Mouse (Mus musculus): ENCODE measurements around the gene Ss18l1. TPM values are rescaled to one million over a fixed set of nuclear protein-coding genes. Genes with fewer than 3 reads are reported as not detected.

The Ss18l1 gene
- total and polyA plus RNA-seq, 3 experiments: 2.0 to 3.0 (median 2.1) TPM

DNA sequence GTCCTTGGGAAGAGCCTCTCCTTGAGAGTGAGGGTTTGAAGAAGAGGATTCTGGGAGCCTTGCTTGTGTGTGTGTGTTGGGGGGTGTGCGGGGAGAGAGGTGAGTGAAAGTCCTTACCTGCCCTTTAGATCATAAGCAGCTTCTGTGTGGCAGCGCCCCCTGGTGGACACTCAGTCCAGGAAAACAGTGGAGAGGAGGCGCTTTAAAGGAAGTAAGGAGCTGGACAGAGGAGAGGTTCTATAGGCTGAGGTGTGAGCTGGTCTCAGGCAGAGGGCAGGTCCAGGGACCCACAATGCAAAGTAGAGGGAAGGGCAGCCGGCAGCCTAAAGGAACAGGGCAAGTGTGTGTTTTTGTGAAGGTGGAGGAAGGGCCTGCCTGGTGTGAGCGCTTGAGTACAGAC is 8.7 kb downstream of the Ss18l1 start:
- no peaks in the 10 kb centered on the region for H3K27me3 ChIP-seq (replicated peaks)
- no peaks in the 10 kb centered on the region for H3K79me2 ChIP-seq (replicated peaks; ENCODE audit: control insufficient read depth, extremely low read depth, insufficient read depth, poor library complexity, severe bottlenecking)
- dilution Hi-C loops (cut with MboI; ENCODE audit: extremely low pct_ligation_motif_present, extremely low pct_unique_long_range_greater_than_20kb, low sequenced_read_pairs): loop anchor here (25.0 kb wide), 1 partner anchor 139 kb away; no protein-coding TSS in a partner anchor
- H3K9me3 ChIP-seq (replicated peaks; ENCODE audit: low read length): peaks cover 9% of the 10 kb centered on the region
- in situ Hi-C loops (cut with MboI; ENCODE audit: low pct_ligation_motif_present, low pct_unique_long_range_greater_than_20kb, low sequenced_read_pairs): no loop called here
- no peak overlapping the region for H3K4me3 ChIP-seq (replicated peaks in 1 of 3; ENCODE audit: low read depth in 2 of 3, low read length in 2 of 3, poor library complexity in 1 of 3)
- TF ChIP-seq CTCF (conservative IDR thresholded peaks at IDR 0.05 in 1 of 2, IDR thresholded peaks at IDR 0.05 in 1 of 2; ENCODE audit: low read depth in 2 of 2, low read length in 2 of 2): peak; percentile 22 to 92; a peak in 2 of 4 replicates
- TF ChIP-seq MAFK (IDR thresholded peaks at IDR 0.05; ENCODE audit: insufficient replicate concordance, low read length): no peak
- no peak for TF ChIP-seq CHD1 (IDR thresholded peaks at IDR 0.05; ENCODE audit: low read depth, low read length)
- TF ChIP-seq ZC3H11A (IDR thresholded peaks at IDR 0.05; ENCODE audit: low read depth, low read length): no peak
- TF ChIP-seq NRF1 (IDR thresholded peaks at IDR 0.05; ENCODE audit: low read depth, low read length): no peak
- no peak for TF ChIP-seq MXI1 (IDR thresholded peaks at IDR 0.05; ENCODE audit: low read depth, low read length)
- TF ChIP-seq NELFE (IDR thresholded peaks at IDR 0.05; ENCODE audit: low read depth, low read length): no peak
- no peak for TF ChIP-seq E2F4 (IDR thresholded peaks at IDR 0.05; ENCODE audit: insufficient replicate concordance, low read depth, low read length)
- TF ChIP-seq PAX5 (IDR thresholded peaks at IDR 0.05; ENCODE audit: low read length): no peak
- no peak for TF ChIP-seq USF1 (IDR thresholded peaks at IDR 0.05; ENCODE audit: low read depth, low read length)
- no peak for TF ChIP-seq EP300 (IDR thresholded peaks at IDR 0.05; ENCODE audit: low read length)
- TF ChIP-seq ELF1 (IDR thresholded peaks at IDR 0.05; ENCODE audit: low read depth, low read length): peak; percentile 53; the same call in 1 of the 2 replicates
- no peak for TF ChIP-seq POLR2AphosphoS2 (IDR thresholded peaks at IDR 0.05; ENCODE audit: low read depth, low read length)
- no peak for TF ChIP-seq MYC (IDR thresholded peaks at IDR 0.05; ENCODE audit: low read depth, low read length)
- TF ChIP-seq ZKSCAN1 (IDR thresholded peaks at IDR 0.05; ENCODE audit: borderline replicate concordance, low read depth, low read length): no peak
- TF ChIP-seq TCF12 (IDR thresholded peaks at IDR 0.05; ENCODE audit: low read depth, low read length): no peak
- no peak for TF ChIP-seq IRF4 (IDR thresholded peaks at IDR 0.05; ENCODE audit: low read depth, low read length)
- no peak for TF ChIP-seq MEF2A (IDR thresholded peaks at IDR 0.05; ENCODE audit: borderline replicate concordance, low read depth, low read length)
- TF ChIP-seq SMC3 (IDR thresholded peaks at IDR 0.05; ENCODE audit: low read depth, low read length): peak; percentile 91
- TF ChIP-seq UBTF (IDR thresholded peaks at IDR 0.05; ENCODE audit: low read depth, low read length): no peak
- TF ChIP-seq GABPA (IDR thresholded peaks at IDR 0.05; ENCODE audit: insufficient replicate concordance, low read depth, low read length): no peak
- no peak for TF ChIP-seq BHLHE40 (IDR thresholded peaks at IDR 0.05; ENCODE audit: low read depth, low read length)
- TF ChIP-seq JUN (IDR thresholded peaks at IDR 0.05; ENCODE audit: insufficient read depth, low read depth, low read length): no peak
- peak; percentile 67 for TF ChIP-seq RAD21 (IDR thresholded peaks at IDR 0.05; ENCODE audit: low read depth, low read length)
- TF ChIP-seq ETS1 (conservative IDR thresholded peaks at IDR 0.05; ENCODE audit: low read depth, low read length): no peak
- TF ChIP-seq ZNF384 (IDR thresholded peaks at IDR 0.05; ENCODE audit: low read depth, low read length): no peak
- H3K36me3 ChIP-seq (replicated peaks in 1 of 2; ENCODE audit: control insufficient read depth in 1 of 2, insufficient read depth in 1 of 2, low read length in 1 of 2): peaks cover 15 to 50% of the 10 kb centered on the region in 2 experiments
- peak; percentile 75 for DNase-seq (ENCODE audit: extremely low read depth)
- H3K9ac ChIP-seq (ENCODE audit: insufficient read depth, low read depth): no peak overlapping the region
- no peak overlapping the region for H3K27ac ChIP-seq (ENCODE audit: insufficient read depth, low read depth)
- no peak overlapping the region for H3K4me2 ChIP-seq (ENCODE audit: insufficient read depth, low read depth, poor library complexity, severe bottlenecking)
- peaks cover 10 to 35% of the 10 kb centered on the region in 2 experiments; a peak in 3 of 4 replicates for H3K4me1 ChIP-seq (ENCODE audit: control insufficient read depth in 1 of 2, insufficient read depth in 2 of 2)
